Mouse (Mus musculus) neural tube, postnatal 0 days (tissue): ENCODE measurements around the gene Mgat4d. TPM values are rescaled to one million over a fixed set of nuclear protein-coding genes. Genes with fewer than 3 reads are reported as not detected.

Experiments used
- polyA plus RNA-seq: library from polyadenylated mRNA; unstranded; fragments of >200 nt; fragmentation: Nextera tagmentation; extraction: Ambion mirVana; gene quantifications from 2 replicates; pipeline ENCODE4 v1.2.1, GENCODE M21; 2015

Gene Mgat4d
- polyA plus RNA-seq: not detected in 2 replicates

GRCm38 (mm10) chr8:83348263-83348662 lies at the start of gene Mgat4d:
TSS of gene Mgat4d (plus strand) at chr8:83348471.

GRCm38 (mm10) chr8:83331899-83332697 lies 16.2 kb upstream of the Mgat4d start, which contains the start of gene Elmod2:
TSS of gene Elmod2 (minus strand) at chr8:83332486.

GRCm38 (mm10) chr8:83389316-83390005 lies 41.2 kb downstream of the Mgat4d start, which contains the start of gene Clgn:
TSS of gene Clgn (plus strand) at chr8:83389867.

Other genes with a start within 250 kb of the Mgat4d start
- 13.9 and 15.0 TPM in 2 replicates for gene Tbc1d9, start 183.1 kb upstream of the Mgat4d start, polyA plus RNA-seq
- gene Gm10645, start 182.3 kb upstream of the Mgat4d start, polyA plus RNA-seq: 11.7 and 11.9 TPM in 2 replicates
- 0.54 and 0.64 TPM in 2 replicates for gene Ucp1, start 58.1 kb upstream of the Mgat4d start, polyA plus RNA-seq
- 11.2 and 11.7 TPM in 2 replicates for gene Elmod2, start 16.0 kb upstream of the Mgat4d start, polyA plus RNA-seq
- 16.0 and 16.1 TPM in 2 replicates for gene Clgn, start 41.4 kb downstream of the Mgat4d start, polyA plus RNA-seq
- 415 and 464 TPM in 2 replicates for gene Scoc, start 109.9 kb downstream of the Mgat4d start, polyA plus RNA-seq
- not detected in 2 replicates for gene Olfr370, start 187.3 kb downstream of the Mgat4d start, polyA plus RNA-seq
- gene Ndufb7, start 218.2 kb downstream of the Mgat4d start, polyA plus RNA-seq: 416 and 431 TPM in 2 replicates